Mouse (Mus musculus): ENCODE measurements around the gene Pla2g4a.

GRCm38 (mm10) chr1:149912984-149913383 lies 48.1 kb downstream of the Pla2g4a start:
- TF ChIP-seq CTCF (IDR thresholded peaks at IDR 0.05; ENCODE audit: low read depth) (no peak), EP300 (IDR thresholded peaks at IDR 0.05; ENCODE audit: low read depth) (no peak)

All from liver, postnatal 0 days (tissue).